Mouse (Mus musculus) midbrain, postnatal 0 days (tissue): Measurements from ENCODE around the gene Gm21976. TPM values are rescaled to one million over a fixed set of nuclear protein-coding genes. Genes with fewer than 3 reads are reported as not detected.
A peak's percentile ranks its signal among the peaks of the same experiment; 100 is the strongest.

Experiments
- ATAC-seq: fragments of 200-750 bp; cut with Nextera tagmentation; 2 replicates; pipeline ENCODE4 v1.8.0; 2017; ENCODE audit warnings: moderate number of reproducible peaks, mild to moderate bottlenecking, moderate TSS enrichment, moderate library complexity; ENCODE audit not compliant: low FRiP score
- DNase-seq: peaks from one replicate; pipeline ENCODE4 v3.0.0-alpha.2; 2015; ENCODE audit warnings: low spot score
- H3K27ac ChIP-seq: fragments of 300-500 bp; sonication (generic); 2 replicates; pipeline ENCODE4 v1.5.1; 2014; ENCODE audit warnings: low read depth, mild to moderate bottlenecking, low read length, mixed read lengths
- H3K27me3 ChIP-seq: fragments of 300-500 bp; sonication (generic); 2 replicates; pipeline ENCODE4 v1.6.1; 2014; ENCODE audit warnings: low read length, control low read depth, mixed read lengths; ENCODE audit not compliant: insufficient read depth
- H3K36me3 ChIP-seq: fragments of 300-500 bp; sonication (generic); 2 replicates; pipeline ENCODE4 v1.6.1; 2014; ENCODE audit warnings: low read length, control low read depth, mixed read lengths; ENCODE audit not compliant: insufficient read depth
- H3K4me1 ChIP-seq: fragments of 300-500 bp; sonication (generic); 2 replicates; pipeline ENCODE4 v1.6.1; 2014; ENCODE audit warnings: mild to moderate bottlenecking, control low read depth, antibody characterized with exemption, low read length, mixed read lengths; ENCODE audit not compliant: insufficient read depth
- H3K4me2 ChIP-seq: fragments of 300-500 bp; sonication (generic); 2 replicates; pipeline ENCODE4 v1.6.1; 2014; ENCODE audit warnings: low read depth, mild to moderate bottlenecking, low read length, mixed read lengths; ENCODE audit not compliant: poor library complexity, severe bottlenecking
- H3K4me3 ChIP-seq: fragments of 300-500 bp; sonication (generic); 2 replicates; pipeline ENCODE4 v1.5.1; 2014; ENCODE audit warnings: low read depth, mild to moderate bottlenecking, low read length, moderate library complexity
- H3K9ac ChIP-seq: fragments of 300-500 bp; sonication (generic); replicated peaks from 2 replicates; pipeline ENCODE4 v1.6.1; 2014; ENCODE audit warnings: mild to moderate bottlenecking, low read length, moderate library complexity, mixed read lengths; ENCODE audit not compliant: poor library complexity, severe bottlenecking
- H3K9me3 ChIP-seq: fragments of 300-500 bp; sonication (generic); 2 replicates; pipeline ENCODE4 v1.6.1; 2016; ENCODE audit warnings: low read length, control low read depth
- CTCF ChIP-seq: IDR thresholded peaks from 2 replicates; pipeline ENCODE4 v1.5.1; 2016; ENCODE audit warnings: antibody characterized with exemption, mild to moderate bottlenecking
- WGBS: fragments of 180-500 bp; shearing (Covaris S2); extraction: QIAGEN DNeasy Blood & Tissue Kit; methylation state at CpG from one replicate; pipeline ENCODE4 v1.1.7; 2014; 5-methylcytosine and 5-hydroxymethylcytosine counted together
- polyA plus RNA-seq: library from polyadenylated mRNA; unstranded; fragments of >200 nt; fragmentation: Nextera tagmentation; extraction: Ambion mirVana; gene quantifications from 2 replicates; pipeline ENCODE4 v1.2.1, GENCODE M21; 2015
- total RNA-seq: library from RNA; depleted of rRNA; stranded (reverse); fragments of >200 nt; gene quantifications from 2 replicates; pipeline ENCODE4 v1.2.3, GENCODE M21; 2014; rRNA removed

Gene Gm21976
- 3.0 TPM in 1 of 2 replicates, not detected in the other for total RNA-seq
- not detected in 2 replicates for polyA plus RNA-seq

- no peak for TF ChIP-seq CTCF
- peaks cover 5% of the 10 kb centered on the region for H3K36me3 ChIP-seq
- no peak for ATAC-seq
- no peak within 1 kb of the TSS for H3K9ac ChIP-seq
- 77% methylated on average over 5 of the region's 5 CpGs for WGBS
- H3K4me3 ChIP-seq = no peak within 1 kb of the TSS
- no peak for DNase-seq
- H3K9me3 ChIP-seq = no peaks in the 10 kb centered on the region
- no peak within 1 kb of the TSS for H3K4me2 ChIP-seq
- H3K27me3 ChIP-seq = no peaks in the 10 kb centered on the region
- H3K27ac ChIP-seq = no peak within 1 kb of the TSS
- H3K4me1 ChIP-seq = no peaks in the 10 kb centered on the region
Observed at GRCm38 (mm10) chr13:98279686-98280085, at the start of gene Gm21976. TSS of gene Gm21976 (plus strand) at chr13:98279887.

DNA sequence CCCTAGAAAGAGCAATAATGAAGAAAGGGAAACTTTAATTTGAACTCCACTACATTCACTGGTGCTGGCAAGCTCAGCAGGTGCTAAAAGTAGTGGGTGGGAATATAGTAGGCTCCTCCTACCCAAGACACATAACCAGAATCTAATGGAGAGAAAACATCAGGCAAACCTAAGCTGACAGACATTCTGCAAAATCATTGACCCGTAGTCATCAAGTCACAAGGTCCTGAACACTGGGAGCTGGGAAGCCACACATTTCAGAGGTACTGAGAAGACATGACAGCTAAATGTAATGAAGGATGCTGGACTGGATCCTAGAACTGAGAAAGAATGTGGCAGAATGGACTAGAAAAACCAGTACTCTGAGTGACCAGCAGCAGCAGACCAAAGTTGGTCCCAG lies 49.2 kb upstream of the Gm21976 start:
- Histone ChIP-seq H3K36me3 (no peaks in the 10 kb centered on the region), H3K4me3 (no peak overlapping the region), H3K27me3 (no peaks in the 10 kb centered on the region), H3K4me1 (no peaks in the 10 kb centered on the region), H3K9ac (no peak overlapping the region), H3K9me3 (no peaks in the 10 kb centered on the region), H3K27ac (no peak overlapping the region), H3K4me2 (no peak overlapping the region)
- DNase-seq (no peak), ATAC-seq (no peak)
- no peak for TF ChIP-seq CTCF
- 90% methylated on average over 1 of the region's 1 CpGs for WGBS

DNA sequence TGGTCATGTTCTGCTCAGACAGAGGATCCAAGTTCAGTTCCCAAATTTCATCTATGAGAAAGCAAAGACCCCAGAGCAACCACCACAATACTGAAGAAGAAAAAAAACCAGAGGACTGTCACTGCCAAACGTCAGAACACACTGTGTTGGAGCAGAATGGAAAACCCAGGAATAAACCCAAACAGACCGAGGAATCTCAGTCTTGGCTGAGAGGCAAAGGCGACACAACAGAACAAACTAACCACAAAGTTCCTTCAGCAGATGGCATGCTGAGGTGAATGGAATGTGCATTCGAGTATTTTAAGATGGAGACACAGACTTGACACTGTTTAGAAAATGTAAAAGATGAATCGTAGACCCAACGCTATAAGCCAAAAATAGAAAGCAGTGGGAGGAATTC lies 44.2 kb upstream of the Gm21976 start:
- 76% methylated on average over 6 of the region's 6 CpGs for WGBS
- no peak overlapping the region for H3K9ac ChIP-seq
- H3K9me3 ChIP-seq = no peaks in the 10 kb centered on the region
- H3K27ac ChIP-seq = no peak overlapping the region
- DNase-seq (no peak), ATAC-seq (no peak)
- H3K4me1 ChIP-seq = no peaks in the 10 kb centered on the region
- H3K36me3 ChIP-seq = no peaks in the 10 kb centered on the region
- H3K4me2 ChIP-seq = no peak overlapping the region
- H3K4me3 ChIP-seq = no peak overlapping the region
- H3K27me3 ChIP-seq = no peaks in the 10 kb centered on the region
- no peak for TF ChIP-seq CTCF

GRCm38 (mm10) chr13:98239978-98240641 lies 39.6 kb upstream of the Gm21976 start:
- H3K27ac ChIP-seq = no peak overlapping the region
- H3K36me3 ChIP-seq = no peaks in the 10 kb centered on the region
- no peak overlapping the region for H3K9ac ChIP-seq
- H3K4me2 ChIP-seq = no peak overlapping the region
- DNase-seq (peak; percentile 81), ATAC-seq (no peak)
- no peaks in the 10 kb centered on the region for H3K27me3 ChIP-seq
- peak; percentile 96 for TF ChIP-seq CTCF
- H3K4me3 ChIP-seq = no peak overlapping the region
- no peaks in the 10 kb centered on the region for H3K9me3 ChIP-seq
- 17% methylated on average over 12 of the region's 12 CpGs for WGBS
- H3K4me1 ChIP-seq = no peaks in the 10 kb centered on the region

GRCm38 (mm10) chr13:98241531-98242282 lies 38.0 kb upstream of the Gm21976 start:
- no peak overlapping the region for H3K9ac ChIP-seq
- no peak overlapping the region for H3K4me3 ChIP-seq
- ATAC-seq (no peak), DNase-seq (no peak)
- TF ChIP-seq CTCF = no peak
- H3K4me2 ChIP-seq = no peak overlapping the region
- no peaks in the 10 kb centered on the region for H3K27me3 ChIP-seq
- H3K4me1 ChIP-seq = no peaks in the 10 kb centered on the region
- no peak overlapping the region for H3K27ac ChIP-seq
- H3K36me3 ChIP-seq = no peaks in the 10 kb centered on the region
- no peaks in the 10 kb centered on the region for H3K9me3 ChIP-seq
- 75% methylated on average over 9 of the region's 9 CpGs for WGBS
